Mouse (Mus musculus) heart, embryonic 13.5 days (tissue): ENCODE data around the gene Cela1. TPM values are rescaled to one million over a fixed set of nuclear protein-coding genes. Genes with fewer than 3 reads are reported as not detected.

Experiments used
- microRNA-seq: library from miRNA; unstranded; fragments of <30 nt; microRNA quantifications from one replicate; pipeline ENCODE4, GENCODE M21; 2016
- polyA plus RNA-seq: library from polyadenylated mRNA; unstranded; fragments of >200 nt; fragmentation: Nextera tagmentation; extraction: Ambion mirVana; gene quantifications from 2 replicates; pipeline ENCODE4 v1.2.1, GENCODE M21; 2015

Cela1 gene
- polyA plus RNA-seq, 1 experiment from 2014 or later: 1.7 TPM

Small RNAs within 50 kb of the gene (microRNA-seq; reads per million reads assigned to microRNA genes)
- gene Mir6961: not detected

Other genes with a start within 250 kb of the Cela1 start
- gene Letmd1, start 218.9 kb downstream of the Cela1 start, polyA plus RNA-seq: 15.3 and 15.8 TPM in 2 replicates
- gene Csrnp2, start 192.4 kb downstream of the Cela1 start, polyA plus RNA-seq: 8.7 and 8.9 TPM in 2 replicates
- gene Tfcp2, start 135.9 kb downstream of the Cela1 start, polyA plus RNA-seq: 19.2 and 20.6 TPM in 2 replicates
- 4.4 and 5.6 TPM in 2 replicates for gene Pou6f1, start 87.9 kb downstream of the Cela1 start, polyA plus RNA-seq
- gene Dazap2, start 72.6 kb downstream of the Cela1 start, polyA plus RNA-seq: 202 and 203 TPM in 2 replicates
- gene Smagp, start 51.0 kb downstream of the Cela1 start, polyA plus RNA-seq: 15.3 and 16.0 TPM in 2 replicates
- gene Bin2, start 18.4 kb downstream of the Cela1 start, polyA plus RNA-seq: 2.9 and 3.2 TPM in 2 replicates
- 0.09 and 0.13 TPM in 2 replicates for gene Galnt6, start 41.5 kb upstream of the Cela1 start, polyA plus RNA-seq
- gene Slc4a8, start 73.8 kb upstream of the Cela1 start, polyA plus RNA-seq: 1.0 and 1.1 TPM in 2 replicates
- gene Scn8a, start 181.9 kb upstream of the Cela1 start, polyA plus RNA-seq: 0.29 and 0.88 TPM in 2 replicates